Mouse (Mus musculus): ENCODE measurements around the gene Mnat1.
"Not testable (repeated sequence)": the region's sequence is repeated elsewhere in the genome, so short reads cannot be mapped to it uniquely, and the experiment has no call there.

- not testable (repeated sequence) for TF ChIP-seq GATA1, TAL1 (IDR thresholded peaks at IDR 0.05; ENCODE audit: low read length)
These were observed 27.3 kb upstream of the Mnat1 start for GRCm38 (mm10) chr12:73096177-73096576.

Data from erythroblast, embryonic 14.5 days (primary cell).